Mouse (Mus musculus): ENCODE results near the gene Sgo2a. TPM values are rescaled to one million over a fixed set of nuclear protein-coding genes. Genes with fewer than 3 reads are reported as not detected.

The Sgo2a gene
- polyA plus RNA-seq, 1 experiment from 2014 or later: 27.1 TPM

GRCm38 (mm10) chr1:58070091-58070490 is 74.3 kb downstream of the Sgo2a start:
- Histone ChIP-seq H3K4me3 (ENCODE audit: low read depth, low read length) (no peak overlapping the region), H3K9ac (no peak overlapping the region), H3K4me2 (no peak overlapping the region), H3K36me3 (ENCODE audit: insufficient read depth) (no peaks in the 10 kb centered on the region), H3K9me3 (ENCODE audit: low read depth, low read length) (no peaks in the 10 kb centered on the region), H3K27ac (ENCODE audit: low read depth) (no peak overlapping the region), H3K4me1 (ENCODE audit: insufficient read depth) (0 out of 2 replicates have a peak, but pooled peaks cover 6% of the 10 kb centered on the region), H3K27me3 (ENCODE audit: insufficient read depth, low read length) (no peaks in the 10 kb centered on the region)
- 90% methylated on average over 11 of the region's 11 CpGs for WGBS
- TF ChIP-seq CTCF (IDR thresholded peaks at IDR 0.05; ENCODE audit: low read depth): no peak
- DNase-seq: no peak
- no peak for ATAC-seq (ENCODE audit: insufficient read depth)

- 0 out of 2 replicates have a peak, but pooled peaks cover 6% of the 10 kb centered on the region for H3K4me1 ChIP-seq (ENCODE audit: insufficient read depth)
- H3K4me3 ChIP-seq (ENCODE audit: low read depth, low read length): no peak overlapping the region
- no peak for TF ChIP-seq CTCF (IDR thresholded peaks at IDR 0.05; ENCODE audit: low read depth)
- 75% methylated on average over 9 of the region's 9 CpGs for WGBS
- H3K27ac ChIP-seq (ENCODE audit: low read depth): no peak overlapping the region
- no peak overlapping the region for H3K4me2 ChIP-seq
- H3K9me3 ChIP-seq (ENCODE audit: low read depth, low read length): no peaks in the 10 kb centered on the region
- no peak overlapping the region for H3K9ac ChIP-seq
- H3K36me3 ChIP-seq (ENCODE audit: insufficient read depth): no peaks in the 10 kb centered on the region
- DNase-seq (no peak), ATAC-seq (ENCODE audit: insufficient read depth) (no peak)
- H3K27me3 ChIP-seq (ENCODE audit: insufficient read depth, low read length): no peaks in the 10 kb centered on the region
Observed at GRCm38 (mm10) chr1:58071006-58071405, 75.2 kb downstream of the Sgo2a start.

GRCm38 (mm10) chr1:58071509-58071908 is 75.7 kb downstream of the Sgo2a start:
- DNase-seq: no peak
- 52% methylated on average over 1 of the region's 1 CpGs for WGBS

GRCm38 (mm10) chr1:58072416-58072815 is 76.6 kb downstream of the Sgo2a start:
- TF ChIP-seq CTCF (IDR thresholded peaks at IDR 0.05; ENCODE audit: low read depth): no peak
- no peaks in the 10 kb centered on the region for H3K27me3 ChIP-seq (ENCODE audit: insufficient read depth, low read length)
- no peak overlapping the region for H3K4me3 ChIP-seq (ENCODE audit: low read depth, low read length)
- H3K9me3 ChIP-seq (ENCODE audit: low read depth, low read length): no peaks in the 10 kb centered on the region
- H3K4me2 ChIP-seq: no peak overlapping the region
- H3K4me1 ChIP-seq (ENCODE audit: insufficient read depth): 0 out of 2 replicates have a peak, but pooled peaks cover 6% of the 10 kb centered on the region
- WGBS: 48% methylated on average over 2 of the region's 2 CpGs
- H3K9ac ChIP-seq: no peak overlapping the region
- H3K27ac ChIP-seq (ENCODE audit: low read depth): no peak overlapping the region
- no peak for DNase-seq
- no peak for ATAC-seq (ENCODE audit: insufficient read depth)
- no peaks in the 10 kb centered on the region for H3K36me3 ChIP-seq (ENCODE audit: insufficient read depth)

More at GRCm38 (mm10) chr1:58071509-58071908, 75.7 kb downstream of the Sgo2a start:
- no peak overlapping the region for H3K4me2 ChIP-seq
- 0 out of 2 replicates have a peak, but pooled peaks cover 6% of the 10 kb centered on the region for H3K4me1 ChIP-seq (ENCODE audit: insufficient read depth)
- no peak for ATAC-seq (ENCODE audit: insufficient read depth)
- no peaks in the 10 kb centered on the region for H3K27me3 ChIP-seq (ENCODE audit: insufficient read depth, low read length)
- TF ChIP-seq CTCF (IDR thresholded peaks at IDR 0.05; ENCODE audit: low read depth): no peak
- H3K27ac ChIP-seq (ENCODE audit: low read depth): no peak overlapping the region
- no peak overlapping the region for H3K9ac ChIP-seq
- no peaks in the 10 kb centered on the region for H3K9me3 ChIP-seq (ENCODE audit: low read depth, low read length)
- H3K36me3 ChIP-seq (ENCODE audit: insufficient read depth): no peaks in the 10 kb centered on the region
- H3K4me3 ChIP-seq (ENCODE audit: low read depth, low read length): no peak overlapping the region

- ATAC-seq (ENCODE audit: insufficient read depth): no peak
- no peak overlapping the region for H3K4me3 ChIP-seq (ENCODE audit: low read depth, low read length)
- H3K4me2 ChIP-seq: no peak overlapping the region
- H3K9ac ChIP-seq: no peak overlapping the region
- DNase-seq: no peak
- WGBS: 62% methylated on average over 12 of the region's 12 CpGs
- H3K9me3 ChIP-seq (ENCODE audit: low read depth, low read length): no peaks in the 10 kb centered on the region
- TF ChIP-seq CTCF (IDR thresholded peaks at IDR 0.05; ENCODE audit: low read depth): no peak
- H3K4me1 ChIP-seq (ENCODE audit: insufficient read depth): 0 out of 2 replicates have a peak, but pooled peaks cover 6% of the 10 kb centered on the region
- no peaks in the 10 kb centered on the region for H3K27me3 ChIP-seq (ENCODE audit: insufficient read depth, low read length)
- no peaks in the 10 kb centered on the region for H3K36me3 ChIP-seq (ENCODE audit: insufficient read depth)
- no peak overlapping the region for H3K27ac ChIP-seq (ENCODE audit: low read depth)
Observed at GRCm38 (mm10) chr1:58072991-58073730, 77.4 kb downstream of the Sgo2a start.

- Histone ChIP-seq H3K4me1 (ENCODE audit: insufficient read depth) (0 out of 2 replicates have a peak, but pooled peaks cover 6% of the 10 kb centered on the region), H3K9me3 (ENCODE audit: low read depth, low read length) (no peaks in the 10 kb centered on the region), H3K9ac (no peak overlapping the region), H3K27me3 (ENCODE audit: insufficient read depth, low read length) (no peaks in the 10 kb centered on the region), H3K4me3 (ENCODE audit: low read depth, low read length) (no peak overlapping the region), H3K27ac (ENCODE audit: low read depth) (no peak overlapping the region), H3K36me3 (ENCODE audit: insufficient read depth) (no peaks in the 10 kb centered on the region), H3K4me2 (no peak overlapping the region)
- WGBS: 93% methylated on average over 2 of the region's 2 CpGs
- ATAC-seq (ENCODE audit: insufficient read depth) (no peak), DNase-seq (no peak)
- no peak for TF ChIP-seq CTCF (IDR thresholded peaks at IDR 0.05; ENCODE audit: low read depth)
Observed at GRCm38 (mm10) chr1:58074266-58074665, 78.5 kb downstream of the Sgo2a start.

Other genes starting within 250 kb of the Sgo2a start
- gene Spats2l, start 221.8 kb upstream of the Sgo2a start, polyA plus RNA-seq (2014; fragmentation: Nextera tagmentation; extraction: Ambion mirVana): 81.2 and 81.9 TPM in 2 replicates
- 17.2 and 18.4 TPM in 2 replicates for gene Kctd18, start 23.0 kb downstream of the Sgo2a start, polyA plus RNA-seq (2014; fragmentation: Nextera tagmentation; extraction: Ambion mirVana)
- gene Aox1, start 34.0 kb downstream of the Sgo2a start, polyA plus RNA-seq (2014; fragmentation: Nextera tagmentation; extraction: Ambion mirVana): 0.41 and 0.72 TPM in 2 replicates
- gene Aox3, start 117.2 kb downstream of the Sgo2a start, polyA plus RNA-seq (2014; fragmentation: Nextera tagmentation; extraction: Ambion mirVana): 0.91 and 1.1 TPM in 2 replicates
- 0.22 TPM in 1 of 2 replicates, not detected in the other for gene Aox4, start 214.4 kb downstream of the Sgo2a start, polyA plus RNA-seq (2014; fragmentation: Nextera tagmentation; extraction: Ambion mirVana)